Mouse (Mus musculus): ENCODE measurements around the gene Adam12. TPM values are rescaled to one million over a fixed set of nuclear protein-coding genes. Genes with fewer than 3 reads are reported as not detected.

Gene Adam12
- polyA plus RNA-seq, 1 experiment from 2014 or later = 7.0 TPM

- Histone ChIP-seq H3K27me3 (ENCODE audit: control insufficient read depth, insufficient read depth, low read length) (no peaks in the 10 kb centered on the region), H3K9ac (ENCODE audit: low read depth, low read length) (no peak overlapping the region), H3K36me3 (ENCODE audit: control insufficient read depth, insufficient read depth, low read length) (no peaks in the 10 kb centered on the region), H3K4me3 (ENCODE audit: low read length) (no peak overlapping the region), H3K9me3 (ENCODE audit: control insufficient read depth, low read length) (no peaks in the 10 kb centered on the region), H3K4me1 (ENCODE audit: control insufficient read depth, insufficient read depth, low read length) (no peaks in the 10 kb centered on the region), H3K27ac (ENCODE audit: low read depth, low read length) (no peak overlapping the region), H3K4me2 (replicated peaks; ENCODE audit: low read depth, low read length) (no peak overlapping the region)
- ATAC-seq (ENCODE audit: low FRiP score, low TSS enrichment) = no peak
- 85% methylated on average over 3 of the region's 3 CpGs for WGBS
These were observed 38.9 kb downstream of the Adam12 start for GRCm38 (mm10) chr7:134193089-134193488.

GRCm38 (mm10) chr7:134190101-134190500, 41.8 kb downstream of the Adam12 start:
- WGBS = 89% methylated on average over 6 of the region's 6 CpGs
- Histone ChIP-seq H3K27me3 (ENCODE audit: control insufficient read depth, insufficient read depth, low read length) (no peaks in the 10 kb centered on the region), H3K27ac (ENCODE audit: low read depth, low read length) (no peak overlapping the region), H3K36me3 (ENCODE audit: control insufficient read depth, insufficient read depth, low read length) (no peaks in the 10 kb centered on the region), H3K9ac (ENCODE audit: low read depth, low read length) (no peak overlapping the region), H3K4me2 (replicated peaks; ENCODE audit: low read depth, low read length) (no peak overlapping the region), H3K4me3 (ENCODE audit: low read length) (no peak overlapping the region), H3K9me3 (ENCODE audit: control insufficient read depth, low read length) (no peaks in the 10 kb centered on the region), H3K4me1 (ENCODE audit: control insufficient read depth, insufficient read depth, low read length) (no peaks in the 10 kb centered on the region)
- no peak for ATAC-seq (ENCODE audit: low FRiP score, low TSS enrichment)

- H3K4me2 ChIP-seq (replicated peaks; ENCODE audit: low read depth, low read length) = no peak overlapping the region
- H3K9ac ChIP-seq (ENCODE audit: low read depth, low read length) = no peak overlapping the region
- H3K27ac ChIP-seq (ENCODE audit: low read depth, low read length) = no peak overlapping the region
- WGBS = 86% methylated on average over 6 of the region's 6 CpGs
- H3K4me1 ChIP-seq (ENCODE audit: control insufficient read depth, insufficient read depth, low read length) = no peaks in the 10 kb centered on the region
- H3K36me3 ChIP-seq (ENCODE audit: control insufficient read depth, insufficient read depth, low read length) = no peaks in the 10 kb centered on the region
- no peaks in the 10 kb centered on the region for H3K9me3 ChIP-seq (ENCODE audit: control insufficient read depth, low read length)
- H3K4me3 ChIP-seq (ENCODE audit: low read length) = no peak overlapping the region
- H3K27me3 ChIP-seq (ENCODE audit: control insufficient read depth, insufficient read depth, low read length) = no peaks in the 10 kb centered on the region
- ATAC-seq (ENCODE audit: low FRiP score, low TSS enrichment) = no peak
These were observed 43.4 kb downstream of the Adam12 start for GRCm38 (mm10) chr7:134188565-134188964.

DNA sequence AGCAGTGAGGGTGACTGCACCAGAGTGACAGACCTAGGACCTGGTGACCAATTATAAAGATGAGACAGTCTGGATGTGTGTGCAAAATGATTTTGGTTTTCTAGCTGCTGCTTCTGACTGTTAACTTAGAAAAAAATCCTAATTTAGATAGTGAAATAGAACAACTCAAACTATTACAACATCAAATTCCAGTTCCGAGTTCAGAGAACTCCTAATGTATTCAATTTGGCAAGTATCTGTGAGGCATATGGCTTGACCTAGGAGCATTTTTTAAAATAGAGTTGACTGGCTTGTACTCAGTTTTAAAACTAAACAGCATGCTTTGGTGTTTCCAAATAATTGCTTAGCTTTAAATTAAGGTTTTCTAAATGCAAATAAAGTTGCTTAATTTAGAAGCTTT, 44.0 kb downstream of the Adam12 start:
- ATAC-seq (ENCODE audit: low FRiP score, low TSS enrichment) = no peak
- no peak overlapping the region for H3K27ac ChIP-seq (ENCODE audit: low read depth, low read length)
- whole genome bisulfite sequencing = 77% methylated on average over 1 of the region's 1 CpGs
- no peaks in the 10 kb centered on the region for H3K27me3 ChIP-seq (ENCODE audit: control insufficient read depth, insufficient read depth, low read length)
- H3K4me3 ChIP-seq (ENCODE audit: low read length) = no peak overlapping the region
- no peaks in the 10 kb centered on the region for H3K4me1 ChIP-seq (ENCODE audit: control insufficient read depth, insufficient read depth, low read length)
- H3K4me2 ChIP-seq (replicated peaks; ENCODE audit: low read depth, low read length) = no peak overlapping the region
- no peaks in the 10 kb centered on the region for H3K9me3 ChIP-seq (ENCODE audit: control insufficient read depth, low read length)
- no peaks in the 10 kb centered on the region for H3K36me3 ChIP-seq (ENCODE audit: control insufficient read depth, insufficient read depth, low read length)
- H3K9ac ChIP-seq (ENCODE audit: low read depth, low read length) = no peak overlapping the region

- no peak overlapping the region for H3K27ac ChIP-seq (ENCODE audit: low read depth, low read length)
- no peaks in the 10 kb centered on the region for H3K27me3 ChIP-seq (ENCODE audit: control insufficient read depth, insufficient read depth, low read length)
- no peaks in the 10 kb centered on the region for H3K36me3 ChIP-seq (ENCODE audit: control insufficient read depth, insufficient read depth, low read length)
- no peaks in the 10 kb centered on the region for H3K4me1 ChIP-seq (ENCODE audit: control insufficient read depth, insufficient read depth, low read length)
- ATAC-seq (ENCODE audit: low FRiP score, low TSS enrichment) = no peak
- no peak overlapping the region for H3K4me2 ChIP-seq (replicated peaks; ENCODE audit: low read depth, low read length)
- 94% methylated on average over 10 of the region's 10 CpGs for WGBS
- no peak overlapping the region for H3K4me3 ChIP-seq (ENCODE audit: low read length)
- no peak overlapping the region for H3K9ac ChIP-seq (ENCODE audit: low read depth, low read length)
- no peaks in the 10 kb centered on the region for H3K9me3 ChIP-seq (ENCODE audit: control insufficient read depth, low read length)
These were observed 45.4 kb downstream of the Adam12 start for GRCm38 (mm10) chr7:134186497-134186896.

DNA sequence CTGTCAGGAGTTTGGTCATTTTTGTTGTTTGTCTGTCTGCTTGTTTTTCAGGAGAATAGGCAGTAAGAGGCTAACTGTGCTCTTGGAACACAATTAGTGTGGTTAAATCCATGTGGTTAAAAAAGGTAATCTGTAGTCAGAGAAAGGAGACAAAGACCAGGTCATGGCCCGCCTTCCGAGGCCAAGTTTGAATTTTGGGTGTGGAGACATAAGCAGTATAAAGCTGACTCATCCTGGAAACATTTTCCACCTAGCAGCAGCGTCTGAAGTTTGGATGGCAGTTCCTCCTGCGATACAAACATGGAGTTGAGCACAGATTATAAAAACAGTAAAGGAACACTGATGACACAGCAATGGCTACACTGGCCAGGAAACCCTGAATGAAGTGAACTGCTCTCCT, 46.2 kb downstream of the Adam12 start:
- Histone ChIP-seq H3K36me3 (ENCODE audit: control insufficient read depth, insufficient read depth, low read length) (no peaks in the 10 kb centered on the region), H3K9me3 (ENCODE audit: control insufficient read depth, low read length) (no peaks in the 10 kb centered on the region), H3K27me3 (ENCODE audit: control insufficient read depth, insufficient read depth, low read length) (no peaks in the 10 kb centered on the region), H3K4me2 (replicated peaks; ENCODE audit: low read depth, low read length) (no peak overlapping the region), H3K27ac (ENCODE audit: low read depth, low read length) (no peak overlapping the region), H3K9ac (ENCODE audit: low read depth, low read length) (no peak overlapping the region), H3K4me1 (ENCODE audit: control insufficient read depth, insufficient read depth, low read length) (no peaks in the 10 kb centered on the region), H3K4me3 (ENCODE audit: low read length) (no peak overlapping the region)
- no peak for ATAC-seq (ENCODE audit: low FRiP score, low TSS enrichment)
- 91% methylated on average over 4 of the region's 4 CpGs for WGBS

DNA sequence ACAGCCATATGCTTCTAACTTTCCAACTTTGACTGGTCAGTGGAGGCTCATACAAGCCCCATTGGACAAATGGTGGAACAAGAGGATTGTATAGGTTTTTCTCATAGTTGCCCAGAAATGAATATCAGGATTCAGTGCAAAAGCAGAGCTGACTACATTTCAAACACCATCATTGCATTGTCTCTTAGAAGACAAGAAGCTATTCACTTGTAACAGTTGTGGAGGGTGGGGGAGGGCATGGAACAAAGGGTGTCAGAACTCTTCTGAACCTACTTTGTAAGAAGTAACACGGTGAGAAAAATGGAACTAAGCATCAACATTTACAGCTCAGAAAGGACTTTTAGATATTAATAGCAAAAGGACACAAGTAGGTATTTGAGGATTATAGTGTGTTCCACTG, 50.2 kb downstream of the Adam12 start:
- no peak for ATAC-seq (ENCODE audit: low FRiP score, low TSS enrichment)
- Histone ChIP-seq H3K27me3 (ENCODE audit: control insufficient read depth, insufficient read depth, low read length) (no peaks in the 10 kb centered on the region), H3K27ac (ENCODE audit: low read depth, low read length) (no peak overlapping the region), H3K9me3 (ENCODE audit: control insufficient read depth, low read length) (no peaks in the 10 kb centered on the region), H3K4me3 (ENCODE audit: low read length) (no peak overlapping the region), H3K36me3 (ENCODE audit: control insufficient read depth, insufficient read depth, low read length) (no peaks in the 10 kb centered on the region), H3K4me1 (ENCODE audit: control insufficient read depth, insufficient read depth, low read length) (no peaks in the 10 kb centered on the region), H3K9ac (ENCODE audit: low read depth, low read length) (no peak overlapping the region), H3K4me2 (replicated peaks; ENCODE audit: low read depth, low read length) (no peak overlapping the region)
- WGBS = 70% methylated on average over 1 of the region's 1 CpGs

GRCm38 (mm10) chr7:134181056-134181455, 50.9 kb downstream of the Adam12 start:
- Histone ChIP-seq H3K27ac (ENCODE audit: low read depth, low read length) (no peak overlapping the region), H3K36me3 (ENCODE audit: control insufficient read depth, insufficient read depth, low read length) (no peaks in the 10 kb centered on the region), H3K4me2 (replicated peaks; ENCODE audit: low read depth, low read length) (no peak overlapping the region), H3K4me1 (ENCODE audit: control insufficient read depth, insufficient read depth, low read length) (no peaks in the 10 kb centered on the region), H3K9ac (ENCODE audit: low read depth, low read length) (no peak overlapping the region), H3K27me3 (ENCODE audit: control insufficient read depth, insufficient read depth, low read length) (no peaks in the 10 kb centered on the region), H3K4me3 (ENCODE audit: low read length) (no peak overlapping the region), H3K9me3 (ENCODE audit: control insufficient read depth, low read length) (no peaks in the 10 kb centered on the region)
- 85% methylated on average over 1 of the region's 1 CpGs for WGBS
- ATAC-seq (ENCODE audit: low FRiP score, low TSS enrichment) = no peak

DNA sequence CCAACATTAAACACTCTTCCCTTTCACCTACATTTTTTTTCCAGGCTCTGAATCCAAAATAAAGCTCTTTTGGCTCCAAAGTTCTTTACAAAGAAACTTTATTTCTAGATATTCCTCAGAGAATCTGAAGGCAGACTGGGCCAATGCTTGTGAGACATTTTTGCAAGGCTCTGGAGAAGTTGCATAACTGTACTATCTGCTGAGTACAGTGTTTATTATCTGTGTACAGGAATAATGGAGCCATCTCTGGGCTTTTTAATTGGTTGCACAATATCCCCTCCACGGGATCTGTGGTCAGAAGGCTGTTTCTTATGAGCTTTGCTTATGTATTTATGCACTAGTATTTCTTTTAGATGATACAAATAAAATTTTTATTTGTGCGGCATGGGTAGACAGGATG, 54.9 kb downstream of the Adam12 start:
- Histone ChIP-seq H3K27me3 (ENCODE audit: control insufficient read depth, insufficient read depth, low read length) (no peaks in the 10 kb centered on the region), H3K36me3 (ENCODE audit: control insufficient read depth, insufficient read depth, low read length) (no peaks in the 10 kb centered on the region), H3K9me3 (ENCODE audit: control insufficient read depth, low read length) (no peaks in the 10 kb centered on the region), H3K9ac (ENCODE audit: low read depth, low read length) (no peak overlapping the region), H3K4me1 (ENCODE audit: control insufficient read depth, insufficient read depth, low read length) (no peaks in the 10 kb centered on the region), H3K27ac (ENCODE audit: low read depth, low read length) (no peak overlapping the region), H3K4me2 (replicated peaks; ENCODE audit: low read depth, low read length) (no peak overlapping the region), H3K4me3 (ENCODE audit: low read length) (no peak overlapping the region)
- no peak for ATAC-seq (ENCODE audit: low FRiP score, low TSS enrichment)
- 73% methylated on average over 2 of the region's 2 CpGs for WGBS

DNA sequence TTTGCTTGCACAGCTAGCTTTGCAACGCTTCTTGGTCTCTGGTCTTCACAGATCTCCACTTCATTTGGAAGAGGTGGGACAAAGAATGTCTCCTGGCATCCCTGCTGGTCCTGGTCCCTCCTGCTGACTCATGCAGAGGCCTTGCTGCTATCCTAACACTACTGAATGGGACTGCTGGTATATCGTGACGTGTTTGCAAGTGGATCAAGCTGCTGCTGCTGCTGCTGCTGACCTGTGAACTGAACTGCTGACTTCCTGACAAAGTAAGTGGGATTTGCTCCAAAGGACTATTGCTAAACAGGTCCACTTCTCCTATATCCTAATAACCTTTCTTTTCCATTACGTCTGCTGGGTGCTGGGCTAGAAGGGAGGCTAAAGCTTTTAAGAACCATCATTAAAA, 56.7 kb downstream of the Adam12 start:
- H3K4me2 ChIP-seq (replicated peaks; ENCODE audit: low read depth, low read length) = no peak overlapping the region
- no peaks in the 10 kb centered on the region for H3K4me1 ChIP-seq (ENCODE audit: control insufficient read depth, insufficient read depth, low read length)
- H3K9ac ChIP-seq (ENCODE audit: low read depth, low read length) = no peak overlapping the region
- H3K36me3 ChIP-seq (ENCODE audit: control insufficient read depth, insufficient read depth, low read length) = no peaks in the 10 kb centered on the region
- 85% methylated on average over 4 of the region's 4 CpGs for WGBS
- no peaks in the 10 kb centered on the region for H3K9me3 ChIP-seq (ENCODE audit: control insufficient read depth, low read length)
- no peak for ATAC-seq (ENCODE audit: low FRiP score, low TSS enrichment)
- no peak overlapping the region for H3K27ac ChIP-seq (ENCODE audit: low read depth, low read length)
- no peak overlapping the region for H3K4me3 ChIP-seq (ENCODE audit: low read length)
- no peaks in the 10 kb centered on the region for H3K27me3 ChIP-seq (ENCODE audit: control insufficient read depth, insufficient read depth, low read length)
